Mouse (Mus musculus): Measurements from ENCODE around the gene Serpind1. TPM values are rescaled to one million over a fixed set of nuclear protein-coding genes. Genes with fewer than 3 reads are reported as not detected.

The Serpind1 gene
- total and polyA plus RNA-seq, 3 experiments = 0.11 TPM; not detected in 2

GRCm38 (mm10) chr16:17339701-17340100, 8.5 kb downstream of the Serpind1 start:
- no peaks in the 10 kb centered on the region for H3K27me3 ChIP-seq (ENCODE audit: insufficient read depth, low read length)
- ATAC-seq (ENCODE audit: extremely low read depth, insufficient number of reproducible peaks, low FRiP score, poor library complexity, severe bottlenecking) (no peak), DNase-seq (ENCODE audit: low spot score) (no peak)
- no peak for TF ChIP-seq GATA1 (IDR thresholded peaks at IDR 0.05; ENCODE audit: borderline replicate concordance, low read length)
- no peak for TF ChIP-seq CTCF (IDR thresholded peaks at IDR 0.05; ENCODE audit: low read depth, low read length)
- no peak for TF ChIP-seq GATA2 (IDR thresholded peaks at IDR 0.05; ENCODE audit: borderline replicate concordance, low read depth, low read length)
- no peak for TF ChIP-seq TAL1 (conservative IDR thresholded peaks at IDR 0.05; ENCODE audit: low read depth, low read length)
- no peak for TF ChIP-seq POLR2AphosphoS5 (IDR thresholded peaks at IDR 0.05; ENCODE audit: insufficient replicate concordance, low read depth, low read length)
- H3K36me3 ChIP-seq (replicated peaks) = peaks cover 53% of the 10 kb centered on the region
- H3K9me3 ChIP-seq (replicated peaks) = no peaks in the 10 kb centered on the region
- H3K4me1 ChIP-seq (ENCODE audit: insufficient read depth, low read depth, low read length) = peaks cover 6% of the 10 kb centered on the region
- no peak overlapping the region for H3K4me3 ChIP-seq (ENCODE audit: low read depth, low read length)

- Histone ChIP-seq H3K4me1 (ENCODE audit: insufficient read depth, low read depth, low read length) (peaks cover 6% of the 10 kb centered on the region), H3K36me3 (replicated peaks) (peaks cover 53% of the 10 kb centered on the region), H3K4me3 (ENCODE audit: low read depth, low read length) (no peak overlapping the region), H3K9me3 (replicated peaks) (no peaks in the 10 kb centered on the region), H3K27me3 (ENCODE audit: insufficient read depth, low read length) (no peaks in the 10 kb centered on the region)
- TF ChIP-seq TAL1 (conservative IDR thresholded peaks at IDR 0.05; ENCODE audit: low read depth, low read length) (no peak), CTCF (IDR thresholded peaks at IDR 0.05; ENCODE audit: low read depth, low read length) (no peak), GATA2 (IDR thresholded peaks at IDR 0.05; ENCODE audit: borderline replicate concordance, low read depth, low read length) (no peak), GATA1 (IDR thresholded peaks at IDR 0.05; ENCODE audit: borderline replicate concordance, low read length) (no peak), POLR2AphosphoS5 (IDR thresholded peaks at IDR 0.05; ENCODE audit: insufficient replicate concordance, low read depth, low read length) (no peak)
- ATAC-seq (ENCODE audit: extremely low read depth, insufficient number of reproducible peaks, low FRiP score, poor library complexity, severe bottlenecking) (no peak), DNase-seq (ENCODE audit: low spot score) (no peak)
Measured at GRCm38 (mm10) chr16:17340705-17341104, 9.5 kb downstream of the Serpind1 start.

- no peak for DNase-seq (ENCODE audit: low spot score)
- TF ChIP-seq POLR2AphosphoS5 (IDR thresholded peaks at IDR 0.05; ENCODE audit: insufficient replicate concordance, low read depth, low read length) (no peak), CTCF (IDR thresholded peaks at IDR 0.05; ENCODE audit: low read depth, low read length) (no peak), GATA1 (IDR thresholded peaks at IDR 0.05; ENCODE audit: borderline replicate concordance, low read length) (no peak), TAL1 (conservative IDR thresholded peaks at IDR 0.05; ENCODE audit: low read depth, low read length) (no peak), GATA2 (IDR thresholded peaks at IDR 0.05; ENCODE audit: borderline replicate concordance, low read depth, low read length) (no peak)
- peaks cover 51% of the 10 kb centered on the region for H3K36me3 ChIP-seq (replicated peaks)
- H3K27me3 ChIP-seq (ENCODE audit: insufficient read depth, low read length) = no peaks in the 10 kb centered on the region
- H3K9me3 ChIP-seq (replicated peaks) = no peaks in the 10 kb centered on the region
- peaks cover 6% of the 10 kb centered on the region for H3K4me1 ChIP-seq (ENCODE audit: insufficient read depth, low read depth, low read length)
- H3K4me3 ChIP-seq (ENCODE audit: low read depth, low read length) = no peak overlapping the region
- no peak for ATAC-seq (ENCODE audit: extremely low read depth, insufficient number of reproducible peaks, low FRiP score, poor library complexity, severe bottlenecking)
Measured at GRCm38 (mm10) chr16:17341847-17342246, 10.7 kb downstream of the Serpind1 start.

GRCm38 (mm10) chr16:17345141-17345812, 14.1 kb downstream of the Serpind1 start:
- no peak overlapping the region for H3K4me3 ChIP-seq (ENCODE audit: low read depth, low read length)
- peaks cover 6% of the 10 kb centered on the region for H3K4me1 ChIP-seq (ENCODE audit: insufficient read depth, low read depth, low read length)
- no peaks in the 10 kb centered on the region for H3K9me3 ChIP-seq (replicated peaks)
- DNase-seq (ENCODE audit: low spot score) = no peak
- no peak for TF ChIP-seq CTCF (IDR thresholded peaks at IDR 0.05; ENCODE audit: low read depth, low read length)
- TF ChIP-seq TAL1 (conservative IDR thresholded peaks at IDR 0.05; ENCODE audit: low read depth, low read length) = no peak
- TF ChIP-seq POLR2AphosphoS5 (IDR thresholded peaks at IDR 0.05; ENCODE audit: insufficient replicate concordance, low read depth, low read length) = no peak
- no peak for ATAC-seq (ENCODE audit: extremely low read depth, insufficient number of reproducible peaks, low FRiP score, poor library complexity, severe bottlenecking)
- peaks cover 59% of the 10 kb centered on the region for H3K36me3 ChIP-seq (replicated peaks)
- no peaks in the 10 kb centered on the region for H3K27me3 ChIP-seq (ENCODE audit: insufficient read depth, low read length)

- no peak for ATAC-seq (ENCODE audit: extremely low read depth, insufficient number of reproducible peaks, low FRiP score, poor library complexity, severe bottlenecking)
- no peak for TF ChIP-seq CTCF (IDR thresholded peaks at IDR 0.05; ENCODE audit: low read depth, low read length)
- no peak for TF ChIP-seq GATA1 (IDR thresholded peaks at IDR 0.05; ENCODE audit: borderline replicate concordance, low read length)
- TF ChIP-seq TAL1 (conservative IDR thresholded peaks at IDR 0.05; ENCODE audit: low read depth, low read length) = no peak
- no peak for TF ChIP-seq POLR2AphosphoS5 (IDR thresholded peaks at IDR 0.05; ENCODE audit: insufficient replicate concordance, low read depth, low read length)
- TF ChIP-seq GATA2 (IDR thresholded peaks at IDR 0.05; ENCODE audit: borderline replicate concordance, low read depth, low read length) = no peak
Measured at GRCm38 (mm10) chr16:17345813-17346155, 14.6 kb downstream of the Serpind1 start.

GRCm38 (mm10) chr16:17346766-17347165, 15.6 kb downstream of the Serpind1 start:
- Histone ChIP-seq H3K9me3 (replicated peaks) (no peaks in the 10 kb centered on the region), H3K4me3 (ENCODE audit: low read depth, low read length) (no peak overlapping the region), H3K36me3 (replicated peaks) (peaks cover 68% of the 10 kb centered on the region), H3K27me3 (ENCODE audit: insufficient read depth, low read length) (no peaks in the 10 kb centered on the region), H3K4me1 (ENCODE audit: insufficient read depth, low read depth, low read length) (peaks cover 6% of the 10 kb centered on the region)
- ATAC-seq (ENCODE audit: extremely low read depth, insufficient number of reproducible peaks, low FRiP score, poor library complexity, severe bottlenecking) (no peak), DNase-seq (ENCODE audit: low spot score) (no peak)
- no peak for TF ChIP-seq GATA2 (IDR thresholded peaks at IDR 0.05; ENCODE audit: borderline replicate concordance, low read depth, low read length)
- TF ChIP-seq POLR2AphosphoS5 (IDR thresholded peaks at IDR 0.05; ENCODE audit: insufficient replicate concordance, low read depth, low read length) = no peak
- no peak for TF ChIP-seq TAL1 (conservative IDR thresholded peaks at IDR 0.05; ENCODE audit: low read depth, low read length)
- TF ChIP-seq GATA1 (IDR thresholded peaks at IDR 0.05; ENCODE audit: borderline replicate concordance, low read length) = no peak
- TF ChIP-seq CTCF (IDR thresholded peaks at IDR 0.05; ENCODE audit: low read depth, low read length) = no peak

More at GRCm38 (mm10) chr16:17345813-17346155, 14.6 kb downstream of the Serpind1 start:
- no peak for DNase-seq (ENCODE audit: low spot score)
- Histone ChIP-seq H3K4me1 (ENCODE audit: insufficient read depth, low read depth, low read length) (peaks cover 6% of the 10 kb centered on the region), H3K27me3 (ENCODE audit: insufficient read depth, low read length) (no peaks in the 10 kb centered on the region), H3K4me3 (ENCODE audit: low read depth, low read length) (no peak overlapping the region), H3K36me3 (replicated peaks) (peaks cover 61% of the 10 kb centered on the region), H3K9me3 (replicated peaks) (no peaks in the 10 kb centered on the region)
